Mouse (Mus musculus): ENCODE data around the gene Gm6803.
A peak's percentile ranks its signal among the peaks of the same experiment; 100 is the strongest.
"Not testable (repeated sequence)": the region's sequence is repeated elsewhere in the genome, so short reads cannot be mapped to it uniquely, and the experiment has no call there.

Gm6803 gene

DNA sequence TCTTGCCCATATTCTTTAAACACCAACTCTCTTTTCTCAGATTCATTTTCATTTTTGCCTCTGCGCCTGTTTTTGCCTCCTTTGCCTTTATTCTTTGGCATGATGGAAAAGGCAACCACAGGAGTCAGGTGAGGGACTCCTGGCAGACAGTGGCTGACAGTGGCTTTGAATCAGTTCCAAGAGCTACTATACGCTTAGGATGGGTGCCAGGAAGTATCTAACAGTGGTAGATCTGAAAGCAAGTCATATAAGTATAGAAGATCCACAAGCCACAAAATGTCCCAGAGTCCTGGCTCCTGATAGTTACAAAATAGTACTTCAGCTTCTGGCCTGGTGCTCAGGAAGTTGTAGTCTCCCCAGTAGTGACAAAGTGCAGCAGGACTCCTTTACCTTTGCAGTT lies at the start of gene Gm6803:
TSS of gene Gm6803 (minus strand) at position 101 of the 400 bp plus-strand sequence.
- DNase-seq (ENCODE audit: low spot score in 2 of 2), result not testable (repeated sequence)

DNA sequence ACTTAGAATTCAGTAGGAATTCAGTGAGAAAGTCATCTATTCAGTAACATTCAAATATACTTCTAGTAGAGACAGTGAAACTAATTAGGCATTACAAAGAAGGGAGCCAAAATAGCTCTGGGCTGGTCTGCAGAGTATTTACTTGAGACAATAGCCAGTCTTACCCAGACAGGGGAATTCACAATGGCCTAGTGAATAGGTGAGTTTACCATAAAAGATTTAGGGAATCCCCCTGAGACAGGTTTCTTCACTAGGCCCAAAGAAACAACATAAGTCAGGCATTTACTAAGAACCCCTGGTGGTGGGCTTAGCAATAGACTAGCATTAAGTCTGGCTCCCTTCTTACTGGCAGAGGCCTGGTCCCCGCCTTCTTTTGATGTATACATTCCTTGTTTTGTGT lies 26.7 kb upstream of the Gm6803 start:
- DNase-seq (ENCODE audit: low spot score in 2 of 2), result not testable (repeated sequence)

DNA sequence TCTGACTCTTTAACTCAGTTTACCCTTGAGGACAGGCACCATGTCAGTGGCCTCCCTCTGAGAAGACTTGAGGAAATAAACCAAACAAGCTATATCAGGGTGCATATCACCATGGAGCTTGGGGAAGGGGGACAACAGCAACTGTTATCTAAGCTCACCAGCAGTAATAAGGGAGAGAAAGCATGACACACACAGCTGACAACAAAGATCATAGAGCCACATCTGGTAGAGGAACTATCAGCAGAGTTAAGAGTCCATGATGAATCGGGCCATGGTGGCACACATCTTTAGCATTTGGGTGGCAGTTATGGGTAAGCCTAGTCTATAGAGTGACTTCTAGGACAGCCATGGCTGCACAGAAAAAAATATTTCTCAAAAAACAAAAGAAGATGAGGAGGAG lies 21.1 kb upstream of the Gm6803 start:
- not testable (repeated sequence) for DNase-seq (ENCODE audit: low spot score in 2 of 2)

DNA sequence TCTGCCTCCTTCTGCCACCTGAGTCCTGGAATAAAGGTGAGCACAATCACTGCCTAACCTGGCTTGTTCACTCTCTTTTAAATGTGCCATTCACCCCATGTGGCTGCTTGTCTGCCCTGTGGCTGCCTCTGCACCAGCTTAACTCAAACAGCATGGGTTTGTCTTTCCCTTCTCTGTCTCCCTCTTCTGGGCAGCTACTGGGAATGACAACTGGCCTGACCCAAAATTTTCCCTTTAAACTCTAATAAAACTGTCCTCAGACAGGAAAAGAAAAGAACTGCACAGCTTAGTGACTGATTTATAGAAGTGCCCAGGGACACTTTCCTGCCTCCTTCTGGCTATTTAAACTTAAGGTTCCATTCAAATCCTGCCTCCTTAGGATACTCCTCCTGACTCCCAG lies 20.5 kb upstream of the Gm6803 start:
- DNase-seq (ENCODE audit: low spot score in 2 of 2), result not testable (repeated sequence)

DNA sequence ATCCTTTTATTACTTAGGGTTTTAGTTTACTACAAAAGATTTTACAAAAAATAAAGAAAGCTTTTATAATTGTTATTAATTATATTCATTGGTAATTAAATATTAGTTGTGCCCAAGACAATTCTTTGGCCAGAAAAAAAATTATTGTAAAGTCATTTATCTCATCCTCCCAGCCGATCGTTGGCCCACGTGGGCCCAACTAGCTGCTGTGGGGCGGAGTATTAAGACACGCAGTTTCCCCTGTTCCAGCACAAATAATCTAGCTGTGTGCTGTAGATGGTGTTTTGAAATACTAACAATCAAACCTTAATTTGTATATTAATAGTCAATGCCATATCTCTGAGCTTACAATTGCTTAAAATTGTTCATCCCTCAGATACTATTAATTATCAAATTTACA lies 13.7 kb upstream of the Gm6803 start:
- DNase-seq (ENCODE audit: low spot score in 2 of 2), result not testable (repeated sequence)

DNA sequence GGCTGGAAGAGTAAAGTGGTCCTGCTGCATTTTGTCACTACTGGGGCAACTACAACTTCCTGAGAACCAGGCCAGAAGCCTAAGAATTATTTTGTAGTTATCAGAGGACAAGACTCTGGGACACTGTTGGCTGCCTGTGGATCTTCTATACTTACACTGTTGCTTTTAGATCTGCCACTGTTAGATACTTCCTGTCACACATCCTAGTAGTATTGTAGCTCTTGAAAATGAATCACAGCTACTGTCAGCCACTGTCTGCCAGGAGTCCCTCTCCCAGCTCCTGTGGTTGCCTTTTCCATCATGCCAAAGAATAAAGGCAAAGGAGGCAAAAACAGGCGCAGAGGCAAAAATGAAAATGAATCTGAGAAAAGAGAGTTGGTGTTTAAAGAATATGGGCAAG lies 8.1 kb upstream of the Gm6803 start, which contains the start of gene Gm2056:
TSS of gene Gm2056 (plus strand) at position 301 of the 400 bp plus-strand sequence.
- not testable (repeated sequence) for DNase-seq (ENCODE audit: low spot score in 2 of 2)

DNA sequence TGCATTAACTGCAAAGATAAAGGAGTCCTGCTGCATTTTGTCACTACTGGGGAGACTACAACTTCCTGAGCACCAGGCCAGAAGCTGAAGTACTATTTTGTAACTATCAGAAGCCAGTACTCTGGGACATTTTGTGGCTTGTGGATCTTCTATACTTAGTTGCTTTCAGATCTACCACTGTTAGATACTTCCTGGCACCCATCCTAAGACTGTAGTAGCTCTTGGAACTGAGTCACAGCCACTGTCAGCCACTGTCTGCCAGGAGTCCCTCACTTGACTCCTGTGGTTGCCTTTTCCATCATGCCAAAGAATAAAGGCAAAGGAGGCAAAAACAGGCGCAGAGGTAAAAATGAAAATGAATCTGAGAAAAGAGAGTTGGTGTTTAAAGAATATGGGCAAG lies 7.0 kb downstream of the Gm6803 start, which contains the start of gene Gm2075:
TSS of gene Gm2075 (plus strand) at position 301 of the 400 bp plus-strand sequence.
- DNase-seq (ENCODE audit: low spot score in 2 of 2), result not testable (repeated sequence)

DNA sequence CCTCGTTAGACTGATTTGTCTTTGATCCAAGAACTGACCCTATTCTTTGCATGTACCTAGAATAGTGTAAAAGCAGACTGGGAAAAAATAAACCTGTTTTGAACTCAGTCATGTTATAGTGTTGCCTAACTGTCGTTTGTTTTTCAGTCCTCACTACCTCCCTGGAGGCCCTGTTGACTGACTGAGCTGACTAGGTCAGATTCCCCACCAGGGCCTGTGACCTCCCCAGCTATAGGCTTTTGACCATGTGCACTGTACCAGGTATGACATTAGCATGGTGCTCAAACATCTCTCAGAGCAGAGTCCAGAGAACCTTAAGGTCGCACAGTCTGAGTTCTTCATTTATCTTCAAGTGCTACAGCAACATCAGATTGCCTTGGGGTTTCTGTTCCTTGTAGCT lies 14.5 kb downstream of the Gm6803 start:
- not testable (repeated sequence) for DNase-seq (ENCODE audit: low spot score in 2 of 2)

DNA sequence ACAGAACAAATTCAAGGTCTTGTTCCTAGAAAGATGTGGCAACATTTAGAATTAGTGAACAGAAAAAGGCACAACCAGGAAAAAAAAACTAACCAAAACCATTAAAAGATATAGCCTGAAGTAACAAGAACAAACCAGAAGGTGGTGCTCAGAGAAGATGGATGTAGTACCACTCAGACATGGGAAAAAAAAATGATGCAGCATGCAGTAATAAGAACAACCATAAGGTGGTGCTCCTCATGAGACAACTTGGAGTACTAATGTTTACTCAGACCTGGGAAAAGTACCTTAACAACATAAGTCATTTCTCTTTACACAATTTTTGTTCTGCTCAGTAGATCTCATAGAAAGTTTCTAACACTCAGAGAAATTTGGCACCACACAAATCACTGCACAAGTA lies 34.6 kb downstream of the Gm6803 start:
- DNase-seq (ENCODE audit: low spot score in 2 of 2), result peak in 1 of 2 experiments; percentile 2
